Mouse (Mus musculus): ENCODE data around the gene Tgfbr2.

- TF ChIP-seq CTCF (IDR thresholded peaks at IDR 0.05 in 2 of 3, conservative IDR thresholded peaks at IDR 0.05 in 1 of 3; ENCODE audit: control insufficient read depth in 1 of 3, insufficient read depth in 1 of 3, low read depth in 2 of 3, low read length in 3 of 3, poor library complexity in 1 of 3, severe bottlenecking in 1 of 3) (no peak), POLR2AphosphoS2 (IDR thresholded peaks at IDR 0.05; ENCODE audit: low read length) (no peak), TBP (IDR thresholded peaks at IDR 0.05; ENCODE audit: low read depth, low read length) (no peak), EP300 (IDR thresholded peaks at IDR 0.05; ENCODE audit: low read depth in 1 of 2, low read length in 2 of 2) (no peak), POLR2A (IDR thresholded peaks at IDR 0.05; ENCODE audit: control insufficient read depth in 1 of 2, insufficient read depth in 1 of 2, low read depth in 1 of 2, low read length in 2 of 2, poor library complexity in 1 of 2) (no peak), HCFC1 (IDR thresholded peaks at IDR 0.05; ENCODE audit: low read depth, low read length) (no peak)
These were observed 98.2 kb downstream of the Tgfbr2 start for GRCm38 (mm10) chr9:116076946-116077345.
